Mouse (Mus musculus): ENCODE data around the gene Zfp442. TPM values are rescaled to one million over a fixed set of nuclear protein-coding genes. Genes with fewer than 3 reads are reported as not detected.
A peak's percentile ranks its signal among the peaks of the same experiment; 100 is the strongest.
"Not testable (repeated sequence)": the region's sequence is repeated elsewhere in the genome, so short reads cannot be mapped to it uniquely, and the experiment has no call there.

The Zfp442 gene
- total RNA-seq (2021) = 1 to 10 TPM; 7.9 to 9.4 TPM
- long read RNA-seq, partial matches to known transcripts = 1 of 5 reads
- long read RNA-seq, other reads (novel, unspliced or antisense) = 1 of 5 reads

DNA sequence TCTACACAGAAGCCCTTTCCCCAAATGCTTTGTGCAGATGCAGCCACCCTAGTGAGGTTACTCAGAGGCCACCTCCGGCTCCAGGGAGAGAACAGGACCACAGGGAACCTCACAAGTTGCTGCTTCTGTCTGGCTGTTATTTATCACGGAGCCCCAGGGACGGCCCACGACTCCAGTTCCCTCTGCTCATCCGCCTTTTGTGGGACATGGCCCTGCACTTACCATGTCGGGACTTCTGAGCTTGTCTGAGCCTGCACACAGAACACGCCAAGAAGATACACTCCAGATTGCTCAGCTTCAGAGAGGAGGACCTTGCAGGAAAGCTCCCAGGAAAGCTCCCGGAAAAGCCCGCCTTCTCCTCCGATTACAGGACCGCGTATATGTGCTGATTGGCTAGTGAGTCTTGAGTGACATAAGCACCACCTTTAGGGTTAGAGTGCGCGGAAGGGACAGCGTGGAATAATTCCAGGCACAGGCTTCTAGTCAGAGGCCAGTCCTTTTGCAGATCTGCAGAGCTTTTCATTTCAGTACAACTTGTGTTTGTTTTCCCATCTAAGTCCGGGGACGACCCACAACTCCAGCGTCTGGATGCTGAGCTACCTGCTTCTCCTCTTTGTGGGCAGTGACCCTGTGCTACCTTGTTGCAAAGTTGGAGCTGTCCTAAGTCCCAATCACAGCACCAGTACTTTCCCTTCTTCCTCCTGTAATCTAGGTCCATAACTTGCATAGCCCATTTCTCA, at the start of gene Zfp442:
TSS of gene Zfp442 (minus strand) at position 307 of the 740 bp plus-strand sequence.
- peak; percentile 70 to 82 for DNase-seq (ENCODE audit: low spot score in 2 of 2)

DNA sequence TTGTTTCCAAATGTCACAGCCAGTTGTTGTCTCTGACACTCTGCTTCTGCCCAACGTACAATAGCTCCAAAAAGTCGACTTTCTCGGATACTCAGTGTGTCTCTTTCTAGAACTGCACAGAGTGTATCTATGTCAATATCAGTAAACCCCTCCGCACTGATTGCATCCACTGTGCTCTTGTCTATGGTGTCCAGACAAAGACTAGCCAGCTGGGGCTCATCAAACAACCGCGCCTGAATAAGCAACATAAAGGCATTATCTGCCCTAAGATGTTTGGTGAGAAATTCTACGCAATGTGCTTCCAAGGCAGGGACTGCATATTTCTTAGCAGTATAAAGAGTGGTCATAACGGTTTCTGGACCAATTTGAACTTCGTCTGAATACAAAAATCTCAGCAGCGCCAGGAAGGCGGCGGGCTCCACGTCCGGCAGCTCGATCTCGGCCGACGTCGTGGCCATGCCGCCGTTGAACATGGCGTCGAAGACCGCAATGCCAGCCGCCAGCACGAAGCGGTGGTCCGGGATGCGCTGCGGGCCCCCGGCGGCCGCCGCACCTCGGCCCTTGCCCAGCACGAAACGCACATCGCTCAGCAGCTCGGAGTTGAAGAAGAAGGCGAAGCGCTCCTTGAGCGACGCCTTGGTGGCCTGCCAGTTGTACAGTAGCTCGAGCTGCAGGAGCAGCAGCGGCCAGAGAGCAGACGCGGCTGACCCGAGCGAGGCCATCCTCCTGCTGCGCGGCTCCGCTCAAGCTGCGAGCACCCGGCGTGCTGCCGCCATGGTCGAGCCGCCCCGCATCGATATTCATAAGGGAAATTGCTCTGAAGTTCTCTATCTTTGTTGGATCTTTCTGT, 49.1 kb upstream of the Zfp442 start:
- not testable (repeated sequence) for DNase-seq (ENCODE audit: low spot score in 2 of 2)

DNA sequence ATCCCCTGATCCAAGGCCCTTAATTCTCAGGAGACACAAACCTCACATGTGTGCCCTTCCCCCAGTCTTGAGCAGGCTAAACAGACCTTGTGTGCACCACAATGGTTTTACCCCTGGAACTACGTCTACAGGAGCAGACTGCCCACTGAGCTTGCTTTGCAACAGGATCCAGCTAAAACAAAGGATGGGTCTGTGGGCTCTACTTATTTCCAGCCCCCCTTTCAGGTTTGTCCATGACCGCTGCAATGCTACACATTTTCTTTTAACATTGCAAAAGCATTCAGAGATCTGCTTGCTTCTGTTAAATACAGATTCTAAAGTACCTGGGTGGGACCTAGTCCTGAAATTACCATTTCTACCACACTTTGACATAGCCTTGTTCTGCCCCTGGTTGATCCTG, 41.7 kb upstream of the Zfp442 start:
- DNase-seq (ENCODE audit: low spot score in 2 of 2) = no peak

DNA sequence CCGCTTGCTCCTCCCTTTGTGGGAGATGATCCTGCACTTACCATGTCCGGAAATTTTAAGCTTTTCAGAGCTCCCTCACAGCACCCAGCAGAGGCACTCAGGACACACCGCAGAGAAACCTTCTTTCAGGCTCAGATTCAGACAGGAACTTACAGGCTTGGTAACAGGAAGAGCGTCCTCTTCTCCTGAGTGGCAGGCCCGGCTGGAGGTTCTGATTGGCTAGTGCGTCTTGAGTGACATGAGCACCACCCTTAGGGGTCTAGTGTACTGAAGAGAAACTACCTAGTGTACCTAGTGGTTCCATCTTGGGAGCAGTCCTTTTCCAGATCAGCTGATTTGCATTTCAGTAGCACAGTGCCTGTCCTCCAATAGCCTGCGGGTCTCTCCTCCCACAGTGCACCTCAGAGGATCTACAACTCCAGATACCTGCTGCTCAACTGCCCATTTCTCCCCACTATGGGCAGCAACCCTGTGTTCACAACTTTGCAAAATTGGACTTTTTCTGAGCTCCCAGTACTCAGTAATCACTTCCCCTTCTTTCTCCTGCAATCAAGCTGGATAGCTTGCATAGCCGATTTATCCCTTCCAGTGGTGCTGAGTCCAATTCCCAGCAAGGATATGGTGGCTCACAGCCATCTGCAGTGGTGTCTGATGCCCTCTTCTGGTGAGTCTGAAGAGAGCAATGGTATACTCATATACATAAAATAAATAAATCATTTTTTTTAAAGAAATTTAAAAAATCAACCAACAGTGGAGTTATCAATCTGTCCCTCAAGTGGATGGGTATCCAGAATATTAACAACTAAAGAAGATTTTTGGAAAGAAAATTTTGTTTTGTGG, 33.9 kb upstream of the Zfp442 start, which contains the start of gene Zfp345:
TSS of gene Zfp345 (minus strand) at position 153 of the 840 bp plus-strand sequence.
- not testable (repeated sequence) for DNase-seq (ENCODE audit: low spot score in 2 of 2)

GRCm38 (mm10) chr2:150439084-150439483, 12.2 kb downstream of the Zfp442 start:
- not testable (repeated sequence) for DNase-seq (ENCODE audit: low spot score in 2 of 2)

GRCm38 (mm10) chr2:150412146-150412545, 39.1 kb downstream of the Zfp442 start:
- not testable (repeated sequence) for DNase-seq (ENCODE audit: low spot score in 2 of 2)

DNA sequence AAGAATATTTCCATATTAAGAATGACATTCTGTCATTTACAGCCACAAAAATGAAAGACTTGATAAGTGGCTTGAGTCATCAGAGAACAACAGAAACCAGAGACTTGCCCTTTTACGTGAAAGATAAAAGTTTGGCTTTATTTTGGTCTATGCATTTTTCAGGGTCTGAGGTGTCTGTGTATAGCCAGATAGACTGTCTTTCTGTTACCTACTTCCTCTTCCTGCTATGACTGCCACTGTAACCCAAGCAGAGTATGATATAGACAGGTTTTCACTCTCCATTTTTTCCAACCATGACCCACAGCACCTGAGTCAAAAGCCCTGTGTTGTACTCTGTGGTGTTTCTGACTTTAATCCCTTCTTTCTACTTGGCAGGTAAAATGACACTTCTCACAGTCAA, 61.1 kb downstream of the Zfp442 start:
- DNase-seq (ENCODE audit: low spot score in 2 of 2) = no peak

GRCm38 (mm10) chr2:150385553-150386106, 65.7 kb downstream of the Zfp442 start:
- not testable (repeated sequence) for DNase-seq (ENCODE audit: low spot score in 2 of 2)

DNA sequence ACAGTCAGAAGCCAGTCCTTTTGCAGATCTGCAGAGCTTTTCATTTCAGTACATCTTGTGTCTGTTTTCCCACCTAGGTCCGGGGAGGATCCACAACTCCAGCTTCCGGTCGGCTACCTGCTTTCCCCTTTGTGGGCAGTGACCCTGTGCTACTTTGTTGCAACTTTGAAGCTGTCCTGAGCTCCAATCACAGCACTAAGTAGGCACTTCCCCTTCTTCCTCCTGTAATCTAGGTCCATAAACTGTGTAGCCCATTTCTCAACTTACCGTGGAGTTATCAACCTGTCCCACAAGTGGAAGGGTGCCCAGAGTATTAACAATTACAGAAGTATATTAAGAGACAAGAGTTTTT, 88.4 kb downstream of the Zfp442 start:
- no peak for DNase-seq (ENCODE audit: low spot score in 2 of 2)

- DNase-seq (ENCODE audit: low spot score in 2 of 2) = peak; percentile 81 to 95
Observed at GRCm38 (mm10) chr2:150362113-150362877, 89.0 kb downstream of the Zfp442 start, which contains the start of gene 3300002I08Rik. Gene 3300002I08Rik (minus strand): TSS chr2:150362765.

Other genes with a start within 250 kb of the Zfp442 start
- 10 to 100 TPM; 10.4 to 11.9 TPM for gene Zfp937, start 233.4 kb downstream of the Zfp442 start, total RNA-seq (2021)
- 1 to 10 TPM; 7.6 to 7.9 TPM for gene Gm21994, start 195.9 kb downstream of the Zfp442 start, total RNA-seq (2021)
- under 1 TPM; 0.15 to 0.22 TPM for gene Gm14124, start 194.0 kb downstream of the Zfp442 start, total RNA-seq (2021)
- gene Gm10130, start 127.8 kb downstream of the Zfp442 start, total RNA-seq (2021) = not detected
- 1 to 10 TPM; 7.5 to 9.6 TPM for gene 3300002I08Rik, start 88.7 kb downstream of the Zfp442 start, total RNA-seq (2021)
- under 1 TPM; 0.25 to 0.67 TPM for gene Zfp345, start 33.6 kb upstream of the Zfp442 start, total RNA-seq (2021)
- gene Cst7, start 118.9 kb upstream of the Zfp442 start, total RNA-seq (2021) = under 1 TPM in 1 of 2 experiments, not detected in 1; 0.77 TPM
- gene Apmap, start 157.1 kb upstream of the Zfp442 start, total RNA-seq (2021) = 10 to 100 TPM; 52.6 to 53.3 TPM
- gene Acss1, start 217.0 kb upstream of the Zfp442 start, total RNA-seq (2021) = 10 to 100 TPM; 23.7 to 25.7 TPM
- not detected for gene Vsx1, start 237.9 kb upstream of the Zfp442 start, total RNA-seq (2021)